Mouse (Mus musculus) naive thymus-derived CD4-positive, alpha-beta T cell, adult 5 months (primary cell): Measurements from ENCODE around the gene Erc1. TPM values are rescaled to one million over a fixed set of nuclear protein-coding genes. Genes with fewer than 3 reads are reported as not detected.

ENCODE experiments used
- polyA plus RNA-seq: library from polyadenylated mRNA; unstranded; fragments of 100-300 nt; shearing (Covaris generic); gene quantifications from one replicate; pipeline ENCODE4 v1.2.1, GENCODE M21; 2017

Gene Erc1
- polyA plus RNA-seq, result 16.7 TPM

DNA sequence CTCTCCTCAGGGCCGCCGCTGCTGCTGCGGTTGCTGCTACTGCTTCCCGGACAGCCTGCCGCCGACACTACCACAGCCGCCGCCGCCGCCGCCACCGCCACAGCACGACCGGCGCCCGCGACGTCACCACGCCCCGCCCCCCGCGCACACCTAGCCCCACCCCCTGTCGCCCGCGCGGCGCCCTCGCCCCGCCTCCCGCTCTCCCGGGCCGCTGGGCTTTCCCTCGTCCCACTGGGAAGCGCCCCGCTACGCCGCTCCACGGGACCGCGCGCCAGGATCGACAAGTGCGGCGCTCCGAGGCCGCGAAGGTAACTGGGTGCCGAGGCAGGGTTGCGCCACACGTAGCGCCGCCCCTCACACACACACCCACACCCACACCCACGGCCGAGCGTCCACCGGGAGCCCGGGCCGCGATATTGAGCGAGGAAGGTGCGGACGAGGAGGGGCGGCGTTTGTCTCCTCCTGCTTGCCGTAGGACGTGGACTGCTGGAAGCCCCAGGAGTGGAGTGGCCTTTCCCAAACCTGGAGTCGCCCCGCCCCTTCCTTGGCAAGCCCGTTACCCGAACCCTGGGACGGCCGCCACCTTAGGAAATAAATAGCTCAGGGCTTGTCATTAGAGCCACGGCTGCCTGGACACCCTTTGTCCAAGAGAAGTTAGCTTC lies at the start of gene Erc1:
Gene Erc1 (minus strand): TSS at position 134 of the 662 bp plus-strand sequence.

DNA sequence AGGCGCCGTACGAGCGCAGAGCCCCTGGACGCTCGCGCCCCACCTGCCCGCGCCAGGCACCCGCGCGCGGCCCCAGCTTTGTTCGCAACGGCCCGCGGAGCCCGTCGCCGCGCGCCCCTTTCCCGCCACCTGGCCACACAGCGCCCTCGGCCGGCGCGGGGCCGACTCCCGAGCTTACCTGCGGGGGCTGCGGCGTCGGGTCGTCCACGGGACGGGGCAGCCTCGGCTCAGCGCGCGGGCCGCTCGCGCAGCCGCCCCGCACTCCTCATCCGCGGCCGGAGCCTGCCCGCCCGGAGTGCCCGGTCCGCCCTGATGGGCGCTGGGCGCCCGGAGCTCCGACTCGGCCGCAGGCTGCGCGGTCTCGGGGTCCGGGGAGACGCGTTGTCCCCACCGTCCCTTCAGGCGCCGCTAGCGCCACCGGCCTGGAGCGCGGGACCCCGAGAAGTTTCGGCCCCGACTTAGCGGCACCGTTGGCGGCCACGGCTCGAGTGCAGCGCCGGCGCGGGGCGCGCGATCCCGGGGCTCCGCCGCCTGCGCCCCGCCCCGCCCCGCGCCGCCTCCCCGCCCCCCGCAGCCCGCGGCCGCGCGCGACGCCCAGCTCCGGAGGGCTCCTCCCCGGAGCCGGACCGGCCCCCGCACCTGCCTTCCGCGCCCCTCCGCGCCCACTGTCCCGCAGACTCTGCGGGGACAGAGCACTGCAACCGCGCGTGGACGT lies 304.0 kb downstream of the Erc1 start, which contains the start of gene Wnt5b:
Gene Wnt5b (minus strand): TSS at position 545 of the 715 bp plus-strand sequence.

Other genes starting within 250 kb of the Erc1 start
- gene Rad52, start 54.5 kb upstream of the Erc1 start, polyA plus RNA-seq, result 21.3 TPM
- gene Wnk1, start 190.5 kb upstream of the Erc1 start, polyA plus RNA-seq, result 132 TPM
- gene Ninj2, start 245.2 kb upstream of the Erc1 start, polyA plus RNA-seq, result not detected